Mouse (Mus musculus) lung, postnatal 36 days (tissue): ENCODE data around the gene Ankrd37.
A peak's percentile ranks its signal among the peaks of the same experiment; 100 is the strongest.

Experiments
- DNase-seq: peaks from one replicate; pipeline ENCODE4 v3.0.0; 2022; ENCODE audit warnings: mixed read lengths

The Ankrd37 gene

DNA sequence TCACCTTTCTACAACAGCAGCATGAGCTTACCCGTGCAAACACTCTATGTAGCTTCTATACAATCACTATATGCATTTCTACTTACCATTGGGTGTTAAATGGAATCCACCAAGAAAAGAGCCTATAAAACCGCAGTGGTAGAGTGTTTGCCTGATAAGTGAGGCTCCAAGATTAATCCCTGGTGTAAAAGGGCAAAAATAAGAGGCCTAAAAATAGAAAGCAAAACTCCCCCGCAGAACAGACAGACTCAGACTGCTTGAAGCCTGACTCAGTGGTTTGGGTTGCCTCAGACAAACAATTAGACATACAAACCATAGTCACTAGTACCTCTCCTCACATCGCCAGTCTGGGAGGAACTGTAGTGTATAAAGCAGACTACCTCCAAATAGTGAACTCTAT, at the start of gene Ankrd37:
Ankrd37 (minus strand) TSS at position 112 of the 400 bp plus-strand sequence.
- no peak for DNase-seq

- DNase-seq = no peak
Observed at GRCm38 (mm10) chr8:46040260-46040659, 34.8 kb upstream of the Ankrd37 start.

DNA sequence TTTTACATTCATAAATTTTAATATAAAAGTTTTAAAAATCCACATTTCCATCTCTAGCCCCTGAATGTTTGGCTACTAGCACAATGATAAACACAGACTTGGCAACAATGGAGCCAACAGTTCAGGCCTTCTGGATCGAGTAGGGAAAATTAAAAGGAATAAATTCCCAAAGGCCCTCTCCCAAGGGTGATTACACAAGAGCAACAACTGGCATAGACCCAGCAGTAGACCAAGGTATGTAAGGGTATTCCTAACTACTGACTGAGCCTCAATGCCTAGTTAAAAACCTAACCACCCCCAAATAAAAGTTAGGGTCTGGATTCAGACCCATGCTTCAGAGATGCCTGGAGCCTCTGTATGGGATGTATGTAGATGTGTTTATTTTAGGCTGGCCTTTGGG, 34.2 kb upstream of the Ankrd37 start:
- peak; percentile 54 for DNase-seq

- DNase-seq = no peak
Observed at GRCm38 (mm10) chr8:46036217-46036616, 30.7 kb upstream of the Ankrd37 start.

GRCm38 (mm10) chr8:46024392-46024791, 18.9 kb upstream of the Ankrd37 start:
- DNase-seq = peak; percentile 76

GRCm38 (mm10) chr8:46022758-46023157, 17.3 kb upstream of the Ankrd37 start:
- DNase-seq = no peak

GRCm38 (mm10) chr8:46022203-46022602, 16.7 kb upstream of the Ankrd37 start:
- DNase-seq = no peak

GRCm38 (mm10) chr8:46010746-46011680, 5.5 kb upstream of the Ankrd37 start:
- peak; percentile 50 for DNase-seq

DNA sequence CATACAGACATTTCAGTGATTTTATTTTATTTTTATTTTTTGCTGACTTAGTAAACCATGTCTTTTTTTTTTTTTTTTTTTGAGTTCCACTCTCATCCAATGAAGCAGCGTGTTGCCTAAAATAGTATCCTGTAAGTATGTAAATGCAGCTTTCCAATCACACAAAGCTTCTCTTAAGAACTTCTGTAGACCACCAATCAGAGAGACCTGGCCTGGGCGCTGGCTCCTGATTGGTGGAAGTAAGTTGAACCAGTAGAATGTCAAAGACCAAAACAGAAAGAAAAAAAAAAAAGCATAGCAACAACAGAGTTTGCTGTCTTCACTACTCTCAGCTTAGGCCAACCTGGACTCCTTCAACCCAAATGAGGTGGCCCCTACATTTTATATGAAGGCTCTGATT, 4.8 kb upstream of the Ankrd37 start:
- DNase-seq = no peak

- no peak for DNase-seq
Observed at GRCm38 (mm10) chr8:46007050-46007672, 1.7 kb upstream of the Ankrd37 start.

DNA sequence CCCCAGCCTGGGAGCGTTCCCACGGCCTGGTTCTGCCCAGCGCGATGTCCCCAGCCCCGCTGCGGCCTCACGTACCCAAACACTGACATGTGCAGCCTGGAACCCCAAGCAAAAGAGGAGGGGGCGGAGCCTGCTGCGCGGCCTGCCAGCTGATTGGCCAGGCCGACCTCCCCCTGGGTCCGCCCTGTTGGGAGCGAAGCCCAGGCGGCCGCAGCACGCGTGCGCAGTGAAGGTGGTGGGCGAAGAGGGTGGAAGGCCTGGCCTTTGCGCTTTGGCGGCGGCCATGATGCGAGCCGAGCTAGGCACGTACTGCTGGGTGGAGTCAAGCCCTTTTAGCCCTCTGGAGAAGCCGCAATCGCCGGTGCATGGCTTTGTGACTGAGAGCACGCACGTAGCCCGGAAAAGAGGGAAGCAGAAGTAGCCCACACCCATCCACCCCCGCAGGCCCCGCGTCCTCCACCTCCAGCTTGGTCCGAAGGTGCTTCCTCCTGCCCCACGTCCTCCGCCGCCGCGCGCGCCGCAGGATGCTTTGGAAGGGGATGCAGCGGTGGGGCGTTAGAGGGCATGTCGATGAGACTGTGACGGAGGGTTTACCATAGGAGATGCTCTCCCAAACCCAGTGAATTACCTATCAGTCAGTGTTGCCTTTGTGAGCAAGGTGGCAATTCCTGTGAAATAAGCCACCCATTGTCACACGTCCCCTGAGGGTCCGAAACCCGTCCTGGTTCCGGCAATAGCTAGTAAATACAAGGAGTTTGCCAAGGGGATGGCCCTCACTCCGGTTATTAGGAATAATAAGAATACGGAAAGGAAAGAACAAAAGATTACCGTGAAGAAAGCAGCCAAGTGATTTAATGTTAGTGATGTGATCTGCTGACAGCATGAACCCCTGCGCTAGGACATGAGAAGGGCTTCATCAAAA, 5.5 kb downstream of the Ankrd37 start:
- DNase-seq = peak; percentile 99

- DNase-seq = peak; percentile 60
Observed at GRCm38 (mm10) chr8:45999138-45999783, 6.2 kb downstream of the Ankrd37 start, which contains the start of gene Lrp2bp. Gene Lrp2bp, plus strand, starts transcription at chr8:45999303.

DNA sequence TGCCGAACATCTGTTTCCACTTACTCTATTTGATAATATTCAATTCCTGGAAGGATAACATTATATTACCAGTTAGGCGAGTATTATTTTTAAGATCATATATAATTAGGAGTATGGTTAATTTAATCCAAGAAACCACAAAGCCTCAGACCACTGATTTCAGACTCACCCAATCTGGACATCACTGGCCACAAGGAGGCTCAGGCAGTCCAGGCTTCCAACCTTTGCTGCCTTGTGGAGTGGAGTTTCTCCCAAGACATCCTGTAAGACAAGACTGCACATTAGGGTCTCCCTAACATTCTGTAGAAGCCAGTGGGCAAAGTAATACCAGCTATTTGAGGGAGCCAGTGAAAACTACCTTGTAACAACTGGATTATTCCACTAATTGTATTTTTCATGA, 7.3 kb downstream of the Ankrd37 start:
- no peak for DNase-seq

DNA sequence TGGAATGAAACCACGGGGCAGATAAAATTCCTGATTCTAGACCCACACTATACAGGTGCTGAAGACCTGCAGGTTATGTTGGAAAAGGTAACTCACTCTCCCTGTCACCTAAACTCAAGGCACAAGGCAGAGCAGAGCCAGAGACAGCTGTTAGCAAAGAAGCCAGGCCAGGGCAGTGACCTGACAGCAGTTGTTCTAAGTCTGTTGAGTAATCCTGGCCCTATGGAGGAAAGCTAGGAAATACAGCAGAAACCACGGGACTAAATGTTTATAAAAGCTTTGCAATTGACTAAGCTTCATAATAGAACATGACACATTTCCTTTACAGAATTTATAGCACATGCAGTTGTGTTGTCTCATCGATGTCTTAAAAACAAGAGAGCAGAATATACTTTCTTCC, 9.9 kb downstream of the Ankrd37 start:
- DNase-seq = no peak

- peak; percentile 26 for DNase-seq
Observed at GRCm38 (mm10) chr8:45994111-45994510, 11.4 kb downstream of the Ankrd37 start.

DNA sequence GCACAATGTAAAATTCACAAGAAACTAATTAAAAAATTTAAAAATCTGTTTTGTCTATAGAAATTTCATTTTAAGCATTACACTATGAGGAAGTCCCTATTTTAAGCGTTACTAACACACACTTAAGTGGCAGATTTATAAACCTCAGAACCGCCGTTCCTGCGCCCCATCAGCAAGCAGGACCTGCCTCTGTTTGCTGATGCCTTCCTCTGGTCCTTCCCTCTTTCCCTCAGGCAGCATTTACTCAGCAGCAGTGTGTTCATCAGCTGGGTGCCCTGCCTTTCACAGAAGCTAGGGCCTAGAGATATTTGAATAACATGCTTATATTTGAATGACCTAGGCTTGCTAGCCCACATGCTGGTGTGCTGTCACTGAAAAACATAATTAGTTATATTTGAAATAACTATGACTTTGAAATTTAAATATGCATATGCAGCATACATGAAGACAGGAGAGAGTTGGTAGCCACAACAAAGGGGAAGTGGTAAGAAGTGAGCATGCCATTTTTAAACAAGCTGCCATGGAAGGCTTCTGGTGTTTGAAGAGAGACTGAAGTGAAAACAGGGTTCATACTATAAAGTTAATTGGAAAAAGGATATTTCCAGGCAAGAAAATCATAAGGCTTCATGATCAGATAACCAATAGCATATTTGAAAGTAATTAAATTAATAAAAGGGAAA, 14.7 kb downstream of the Ankrd37 start:
- DNase-seq = no peak

- DNase-seq = no peak
Observed at GRCm38 (mm10) chr8:45988189-45988588, 17.3 kb downstream of the Ankrd37 start.

DNA sequence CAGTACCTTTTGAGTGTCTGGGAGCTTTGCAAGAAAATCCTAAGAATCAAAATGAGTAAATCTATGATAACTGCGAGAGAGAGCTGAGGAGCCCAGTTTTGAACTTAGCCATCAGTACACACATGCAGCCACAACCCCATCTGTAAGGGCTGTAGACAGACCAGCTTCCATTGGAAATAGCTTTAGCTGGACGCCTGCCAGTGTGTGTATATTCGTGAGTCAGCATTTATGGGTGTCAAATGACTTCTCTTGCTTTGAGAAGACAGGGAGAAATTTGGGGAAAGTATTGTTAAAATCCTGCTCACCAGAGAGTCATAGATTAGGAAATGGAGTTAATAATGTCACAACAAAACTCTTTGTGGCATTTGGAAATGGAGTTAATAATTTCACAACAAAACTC, 18.8 kb downstream of the Ankrd37 start:
- no peak for DNase-seq

DNA sequence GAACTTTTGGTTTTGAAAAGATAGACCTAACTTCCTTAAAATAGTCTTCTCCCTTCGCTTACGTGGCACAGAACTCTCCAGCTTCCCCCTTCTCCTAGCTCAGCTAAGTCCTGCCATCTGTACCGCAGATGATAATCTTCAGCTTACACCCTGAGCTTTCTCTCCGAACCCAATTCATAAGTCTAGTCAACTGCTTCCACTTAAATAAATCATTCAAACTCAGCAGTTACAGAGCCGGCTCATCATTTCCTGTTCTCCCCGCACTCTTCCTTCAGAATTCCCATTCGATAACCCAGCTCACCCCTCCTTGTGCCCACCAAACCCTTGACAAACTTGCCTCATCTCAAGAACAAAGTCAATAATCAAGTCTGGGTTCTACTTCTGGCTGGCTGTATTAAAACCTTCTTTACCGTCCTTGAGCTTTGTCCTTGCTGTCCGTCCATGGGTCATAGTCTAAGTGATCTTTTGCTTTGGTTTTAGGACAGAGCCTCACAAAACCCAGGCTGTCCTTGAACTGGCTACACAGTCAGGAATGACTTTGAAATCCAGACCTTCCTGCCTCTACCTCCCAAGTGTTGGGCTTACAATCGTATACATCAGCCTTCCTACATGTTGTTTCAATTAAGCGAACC, 29.6 kb downstream of the Ankrd37 start:
- no peak for DNase-seq

DNA sequence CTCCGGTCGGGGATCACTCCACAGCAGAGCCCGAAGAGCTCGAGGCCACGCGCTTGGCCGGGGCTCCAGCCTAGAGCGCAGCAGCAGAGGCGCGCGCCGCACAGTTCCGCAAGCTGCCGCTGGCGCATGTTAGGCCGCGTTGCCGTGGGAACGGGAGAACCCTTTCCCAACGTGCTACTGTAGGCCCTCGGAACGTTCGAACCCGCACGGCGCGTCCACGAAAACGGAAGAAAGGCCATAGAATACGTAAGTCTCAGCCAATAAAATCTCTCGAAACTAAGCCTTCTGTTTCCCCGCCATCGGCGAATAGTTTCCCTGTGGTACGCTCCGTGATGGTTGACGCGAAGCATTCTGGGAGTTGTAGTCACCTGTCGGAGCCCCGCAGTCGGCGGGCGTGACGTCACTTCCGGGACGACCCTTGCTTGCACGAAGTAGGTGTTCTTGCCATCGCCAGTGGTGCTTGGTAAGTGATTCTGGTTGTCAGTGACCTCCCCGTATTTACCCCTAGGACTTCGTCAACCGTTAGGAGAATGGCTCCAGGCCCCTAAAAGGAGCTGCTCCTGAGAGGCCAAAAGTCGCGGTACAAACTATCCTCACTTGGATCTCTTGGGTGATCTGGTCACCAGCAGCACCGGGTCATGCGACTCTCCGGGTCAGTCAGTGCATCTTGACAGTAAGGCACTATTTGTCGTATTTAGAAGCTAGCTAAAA, 30.2 kb downstream of the Ankrd37 start, which contains the start of the genes 1700029J07Rik and Ufsp2:
1700029J07Rik (minus strand) TSS at position 127 of the 711 bp plus-strand sequence.
Ufsp2 (plus strand) TSS at position 403 of the 711 bp plus-strand sequence.
- peak; percentile 99 for DNase-seq
